9 mouse cellular contexts compared by ENCODE assay signal in genomic region chr8:70596775-70597416, GRCm38 (mm10). TPM values are rescaled to one million over a fixed set of nuclear protein-coding genes. Genes with fewer than 3 reads are reported as not detected.
DNase-seq lines count a peak whose midpoint lies in the region; ATAC-seq and TF ChIP-seq lines count a peak whose summit lies in the region.
"Had no signal": no experiment of that assay in that cellular context is flagged by ENCODE, and none has a peak within 500 bp of the region (broad histone marks: within the 10 kb centered on the region; RNA-seq: fewer than 3 reads in every experiment).

No protein-coding gene starts in this region.

- peaks cover 2% of the 10 kb centered on the region; the same call in 1 of the 2 replicates for H3K9me3 ChIP-seq in liver, embryonic 11.5 days (ENCODE audit: control insufficient read depth, low read length)
- no peaks in the 10 kb centered on the region for H3K9me3 ChIP-seq in heart, postnatal 0 days (replicated peaks; ENCODE audit: control insufficient read depth, low read length)
- no peaks in the 10 kb centered on the region for H3K9me3 ChIP-seq in midbrain, embryonic 13.5 days

- H3K4me2 ChIP-seq in liver, embryonic 11.5 days, result peak overlapping the region; percentile 69
- no peak overlapping the region; the same call in 1 of the 2 replicates for H3K4me2 ChIP-seq in heart, postnatal 0 days (ENCODE audit: low read depth, low read length)
- H3K4me2 ChIP-seq in midbrain, embryonic 13.5 days (replicated peaks), result peak overlapping the region; percentile 76

- H3K36me3 ChIP-seq in liver, embryonic 11.5 days (ENCODE audit: control insufficient read depth, insufficient read depth, low read length), result peaks cover 29% of the 10 kb centered on the region
- peaks cover 5% of the 10 kb centered on the region for H3K36me3 ChIP-seq in heart, postnatal 0 days (replicated peaks; ENCODE audit: control insufficient read depth, insufficient read depth, low read length)
- H3K36me3 ChIP-seq in midbrain, embryonic 13.5 days, result peaks cover 25% of the 10 kb centered on the region

- no peak overlapping the region; the same call in 1 of the 2 replicates for H3K4me3 ChIP-seq in liver, embryonic 11.5 days (ENCODE audit: low read depth, low read length)
- no peak overlapping the region for H3K4me3 ChIP-seq in heart, postnatal 0 days (ENCODE audit: low read depth, low read length)
- peak overlapping the region; percentile 43; the same call in 1 of the 2 replicates for H3K4me3 ChIP-seq in midbrain, embryonic 13.5 days (replicated peaks)

- ATAC-seq in liver, embryonic 11.5 days (replicated peaks; ENCODE audit: low FRiP score), result no peak
- ATAC-seq in heart, postnatal 0 days (ENCODE audit: insufficient read depth, low read depth), result no peak
- no peak for ATAC-seq in midbrain, embryonic 13.5 days

- H3K27ac ChIP-seq in liver, embryonic 11.5 days (ENCODE audit: low read depth, low read length), result no peak overlapping the region
- no peak overlapping the region for H3K27ac ChIP-seq in heart, postnatal 0 days (ENCODE audit: low read depth)
- no peak overlapping the region for H3K27ac ChIP-seq in midbrain, embryonic 13.5 days

- no peaks in the 10 kb centered on the region for H3K27me3 ChIP-seq in liver, embryonic 11.5 days (replicated peaks; ENCODE audit: control insufficient read depth, insufficient read depth, low read length)
- no peaks in the 10 kb centered on the region for H3K27me3 ChIP-seq in heart, postnatal 0 days (ENCODE audit: control insufficient read depth, insufficient read depth, low read length)
- H3K27me3 ChIP-seq in midbrain, embryonic 13.5 days, result peaks cover 26% of the 10 kb centered on the region

- no peak for TF ChIP-seq EP300 in heart, postnatal 0 days (IDR thresholded peaks at IDR 0.05; ENCODE audit: low read depth)

- peak; percentile 22; the same call in 1 of the 2 replicates for TF ChIP-seq CTCF in heart, postnatal 0 days (IDR thresholded peaks at IDR 0.05; ENCODE audit: low read depth)

- H3K9ac ChIP-seq in liver, embryonic 11.5 days (ENCODE audit: low read depth, low read length), result no peak overlapping the region
- H3K9ac ChIP-seq in heart, postnatal 0 days (replicated peaks; ENCODE audit: low read depth, low read length), result no peak overlapping the region
- peak overlapping the region; percentile 77 for H3K9ac ChIP-seq in midbrain, embryonic 13.5 days (replicated peaks)

- WGBS in liver, embryonic 11.5 days, result 85% methylated on average over 17 of the region's 17 CpGs
- 91% methylated on average over 17 of the region's 17 CpGs for WGBS in heart, postnatal 0 days
- WGBS in midbrain, embryonic 13.5 days, result 83% methylated on average over 17 of the region's 17 CpGs

- peaks cover 74% of the 10 kb centered on the region for H3K4me1 ChIP-seq in liver, embryonic 11.5 days (replicated peaks; ENCODE audit: control insufficient read depth, insufficient read depth, low read length)
- peaks cover 24% of the 10 kb centered on the region for H3K4me1 ChIP-seq in heart, postnatal 0 days (ENCODE audit: control insufficient read depth, insufficient read depth)
- peaks cover 85% of the 10 kb centered on the region for H3K4me1 ChIP-seq in midbrain, embryonic 13.5 days (replicated peaks)

- no peak for DNase-seq in liver, embryonic 11.5 days (ENCODE audit: low spot score)
- DNase-seq in liver, result no peak
- peak; percentile 72 for DNase-seq in cerebellum, adult 9-10 months
- DNase-seq in heart, postnatal 0 days (ENCODE audit: low spot score), result no peak
- no peak for DNase-seq in ovary, postnatal 10 days (ENCODE audit: low spot score)
- no peak for DNase-seq in layer of hippocampus, adult 9-10 months (ENCODE audit: low spot score)
- DNase-seq in adrenal gland, postnatal 10 days, result no peak

RNA-seq across cellular contexts. Expression of gene Isyna1, which starts 2.7 kb away (rescaled TPM):
- 177 and 188 TPM in 2 replicates for polyA plus RNA-seq in liver, embryonic 11.5 days (2014; fragmentation: Nextera tagmentation; extraction: Ambion mirVana)
- total RNA-seq in heart, postnatal 0 days (2014; rRNA removed; ENCODE audit: low replicate concordance), result 111 and 125 TPM in 2 replicates
- polyA plus RNA-seq in heart, postnatal 0 days (2015; fragmentation: Nextera tagmentation; extraction: Ambion mirVana), result 53.3 and 59.6 TPM in 2 replicates
- polyA plus RNA-seq in midbrain, embryonic 13.5 days (2015; fragmentation: Nextera tagmentation; extraction: Ambion mirVana), result 119 and 133 TPM in 2 replicates
- total RNA-seq in adrenal gland, postnatal 10 days (2021), result 10 to 100 TPM; 59.4 to 59.8 TPM

RNA-seq across cellular contexts. Expression of gene Ssbp4, which starts 11.8 kb away (rescaled TPM):
- polyA plus RNA-seq in liver, embryonic 11.5 days (2014; fragmentation: Nextera tagmentation; extraction: Ambion mirVana), result 144 and 173 TPM in 2 replicates
- 107 and 143 TPM in 2 replicates for total RNA-seq in heart, postnatal 0 days (2014; rRNA removed; ENCODE audit: low replicate concordance)
- polyA plus RNA-seq in heart, postnatal 0 days (2015; fragmentation: Nextera tagmentation; extraction: Ambion mirVana), result 55.6 and 57.3 TPM in 2 replicates
- polyA plus RNA-seq in midbrain, embryonic 13.5 days (2015; fragmentation: Nextera tagmentation; extraction: Ambion mirVana), result 123 and 129 TPM in 2 replicates
- 10 to 100 TPM; 92.0 to 96.9 TPM for total RNA-seq in adrenal gland, postnatal 10 days (2021)

RNA-seq across cellular contexts. Expression of gene Lrrc25, which starts 19.1 kb away (rescaled TPM):
- polyA plus RNA-seq in liver, embryonic 11.5 days (2014; fragmentation: Nextera tagmentation; extraction: Ambion mirVana), result 4.5 and 5.3 TPM in 2 replicates
- 1.5 and 2.2 TPM in 2 replicates for total RNA-seq in heart, postnatal 0 days (2014; rRNA removed; ENCODE audit: low replicate concordance)
- polyA plus RNA-seq in heart, postnatal 0 days (2015; fragmentation: Nextera tagmentation; extraction: Ambion mirVana), result 1.3 and 1.6 TPM in 2 replicates
- 1.1 and 1.2 TPM in 2 replicates for polyA plus RNA-seq in midbrain, embryonic 13.5 days (2015; fragmentation: Nextera tagmentation; extraction: Ambion mirVana)
- total RNA-seq in adrenal gland, postnatal 10 days (2021), result 1 to 10 TPM; 3.3 to 3.6 TPM

RNA-seq across cellular contexts. Expression of gene Gdf15, which starts 35.4 kb away (rescaled TPM):
- 4.2 and 4.9 TPM in 2 replicates for polyA plus RNA-seq in liver, embryonic 11.5 days (2014; fragmentation: Nextera tagmentation; extraction: Ambion mirVana)
- total RNA-seq in heart, postnatal 0 days (2014; rRNA removed; ENCODE audit: low replicate concordance), result 0.15 and 5.4 TPM in 2 replicates
- polyA plus RNA-seq in heart, postnatal 0 days (2015; fragmentation: Nextera tagmentation; extraction: Ambion mirVana), result 1.4 and 1.7 TPM in 2 replicates
- polyA plus RNA-seq in midbrain, embryonic 13.5 days (2015; fragmentation: Nextera tagmentation; extraction: Ambion mirVana), result 0.30 TPM in 1 of 2 replicates, not detected in the other
- 1 to 10 TPM in 1 of 2 experiments, under 1 TPM in 1; 0.79 to 1.7 TPM for total RNA-seq in adrenal gland, postnatal 10 days (2021)
- total RNA-seq: layer of hippocampus, postnatal 10 days had no signal

RNA-seq across cellular contexts. Expression of gene Ell, which starts 57.6 kb away (rescaled TPM):
- polyA plus RNA-seq in liver, embryonic 11.5 days (2014; fragmentation: Nextera tagmentation; extraction: Ambion mirVana), result 20.3 and 20.7 TPM in 2 replicates
- total RNA-seq in heart, postnatal 0 days (2014; rRNA removed; ENCODE audit: low replicate concordance), result 7.3 and 13.9 TPM in 2 replicates
- 7.9 and 9.1 TPM in 2 replicates for polyA plus RNA-seq in heart, postnatal 0 days (2015; fragmentation: Nextera tagmentation; extraction: Ambion mirVana)
- polyA plus RNA-seq in midbrain, embryonic 13.5 days (2015; fragmentation: Nextera tagmentation; extraction: Ambion mirVana), result 17.8 and 18.0 TPM in 2 replicates
- total RNA-seq in adrenal gland, postnatal 10 days (2021), result 10 to 100 TPM; 22.2 to 26.3 TPM
